Mouse (Mus musculus): Measurements from ENCODE around the gene Defb41. TPM values are rescaled to one million over a fixed set of nuclear protein-coding genes. Genes with fewer than 3 reads are reported as not detected.

Defb41 gene
- not detected for polyA plus RNA-seq (2015; fragmentation: Illumina TruSeq; extraction: RNeasy Lipid Tissue Mini Kit (QIAGEN cat#74804); ENCODE audit: insufficient read depth, low read depth, low replicate concordance)

GRCm38 (mm10) chr1:18265038-18265437, at the start of gene Defb41:
Defb41 (minus strand) TSS chr1:18265138.

GRCm38 (mm10) chr1:18237343-18237742, 27.6 kb downstream of the Defb41 start, which contains the start of gene Defb18:
Defb18 (minus strand) TSS chr1:18237443.

Other genes starting within 250 kb of the Defb41 start
- gene Crisp4, start 119.2 kb downstream of the Defb41 start, polyA plus RNA-seq (2015; fragmentation: Illumina TruSeq; extraction: RNeasy Lipid Tissue Mini Kit (QIAGEN cat#74804); ENCODE audit: insufficient read depth, low read depth, low replicate concordance), result not detected
- not detected for gene Defb18, start 27.7 kb downstream of the Defb41 start, polyA plus RNA-seq (2015; fragmentation: Illumina TruSeq; extraction: RNeasy Lipid Tissue Mini Kit (QIAGEN cat#74804); ENCODE audit: insufficient read depth, low read depth, low replicate concordance)

Measured in pancreas, adult 10 weeks (tissue).